Mouse (Mus musculus): ENCODE data around the gene Opn1sw.
A peak's percentile ranks its signal among the peaks of the same experiment; 100 is the strongest.

Gene Opn1sw

GRCm38 (mm10) chr6:29388052-29388518 lies at the start of gene Opn1sw:
Gene Opn1sw (minus strand): TSS chr6:29388468.
- peak; percentile 76 for DNase-seq (ENCODE audit: low read depth, low spot score)

GRCm38 (mm10) chr6:29436461-29436934 lies 48.2 kb upstream of the Opn1sw start:
- DNase-seq (ENCODE audit: low read depth, low spot score): no peak

DNA sequence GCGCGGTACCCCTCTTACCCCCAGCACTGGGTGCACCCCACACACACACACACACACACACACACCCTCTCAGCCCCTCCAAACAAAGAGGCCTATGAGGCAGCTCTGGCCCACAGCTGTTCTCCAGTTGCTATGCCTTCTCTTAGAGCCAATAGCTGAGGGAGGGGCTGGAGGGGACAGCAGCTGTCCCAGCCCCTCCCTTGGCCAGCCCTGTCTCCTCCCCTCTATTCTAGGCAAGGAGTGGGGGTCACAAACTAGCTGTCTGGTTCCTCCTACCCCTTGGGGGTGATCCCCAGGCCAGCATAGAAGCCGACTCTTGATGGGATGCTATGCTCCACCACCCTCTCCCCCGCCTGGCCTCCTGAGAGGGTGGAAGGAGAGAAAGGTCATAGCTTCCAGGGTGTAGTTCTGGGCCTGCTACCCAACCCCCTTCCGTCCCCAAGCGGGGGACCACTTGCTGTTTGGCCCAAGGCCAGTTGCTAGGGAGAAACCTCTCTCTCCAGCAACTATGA lies 47.7 kb upstream of the Opn1sw start:
- no peak for DNase-seq (ENCODE audit: low read depth, low spot score)

GRCm38 (mm10) chr6:29434911-29435691 lies 46.8 kb upstream of the Opn1sw start:
- peak; percentile 39 for DNase-seq (ENCODE audit: low read depth, low spot score)

- peak; percentile 42 for DNase-seq (ENCODE audit: low read depth, low spot score)
Observed at GRCm38 (mm10) chr6:29433804-29434795, 45.8 kb upstream of the Opn1sw start.

DNA sequence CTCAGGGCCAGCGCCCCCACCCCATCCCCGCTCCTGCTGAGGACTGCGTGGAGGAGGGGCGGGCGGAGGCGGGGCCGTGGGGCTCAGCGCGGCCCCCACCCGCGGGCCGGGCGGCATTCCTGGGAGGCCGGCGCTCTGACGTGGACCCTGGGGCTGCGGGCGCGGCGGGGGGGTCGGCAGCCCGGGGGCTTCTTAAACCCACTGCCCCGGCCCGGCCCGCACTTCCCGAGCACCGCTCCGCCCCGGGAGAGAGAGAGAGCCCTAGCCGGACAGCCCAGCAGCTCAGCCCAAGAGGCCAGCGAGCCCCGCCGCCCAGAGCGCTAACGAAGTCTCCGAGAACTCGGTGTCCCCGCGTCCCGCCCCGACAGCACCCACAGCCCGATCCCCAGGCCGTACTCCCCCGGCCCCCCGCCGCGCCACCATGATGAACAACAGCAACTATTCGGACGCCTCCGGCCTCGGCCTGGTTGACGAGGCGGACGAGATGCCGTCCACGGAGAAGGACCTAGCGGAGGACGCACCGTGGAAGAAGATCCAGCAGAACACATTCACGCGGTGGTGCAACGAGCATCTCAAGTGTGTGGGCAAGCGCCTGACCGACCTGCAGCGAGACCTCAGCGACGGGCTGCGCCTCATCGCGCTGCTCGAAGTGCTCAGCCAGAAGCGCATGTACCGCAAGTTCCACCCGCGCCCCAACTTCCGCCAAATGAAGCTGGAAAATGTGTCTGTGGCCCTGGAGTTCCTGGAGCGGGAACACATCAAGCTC lies 45.0 kb upstream of the Opn1sw start, which contains the start of gene Flnc:
Gene Flnc (plus strand): TSS at position 219 of the 766 bp plus-strand sequence.
- DNase-seq (ENCODE audit: low read depth, low spot score): peak; percentile 54

GRCm38 (mm10) chr6:29432676-29433037 lies 44.4 kb upstream of the Opn1sw start:
- no peak for DNase-seq (ENCODE audit: low read depth, low spot score)

GRCm38 (mm10) chr6:29432156-29432555 lies 43.9 kb upstream of the Opn1sw start:
- no peak for DNase-seq (ENCODE audit: low read depth, low spot score)

DNA sequence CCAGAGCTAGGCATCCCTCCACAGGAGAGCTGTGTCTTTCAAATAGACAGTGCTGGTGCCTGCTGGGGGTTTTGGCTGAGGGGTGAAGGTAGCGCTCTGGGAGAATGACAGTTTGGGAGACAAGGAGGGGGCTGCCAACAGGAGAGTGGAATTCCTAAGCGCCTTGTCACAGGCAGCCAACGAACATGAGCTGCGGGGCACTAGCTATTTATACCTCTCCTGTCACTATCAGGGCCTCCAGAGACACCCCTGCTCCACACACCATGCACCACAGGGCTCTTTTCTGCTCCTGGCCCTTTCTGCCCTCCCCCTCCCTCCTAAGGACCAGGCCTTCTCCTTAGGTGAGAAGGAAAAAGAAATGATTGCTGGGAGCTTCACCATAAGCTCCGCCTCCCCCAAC lies 43.2 kb upstream of the Opn1sw start:
- no peak for DNase-seq (ENCODE audit: low read depth, low spot score)

DNA sequence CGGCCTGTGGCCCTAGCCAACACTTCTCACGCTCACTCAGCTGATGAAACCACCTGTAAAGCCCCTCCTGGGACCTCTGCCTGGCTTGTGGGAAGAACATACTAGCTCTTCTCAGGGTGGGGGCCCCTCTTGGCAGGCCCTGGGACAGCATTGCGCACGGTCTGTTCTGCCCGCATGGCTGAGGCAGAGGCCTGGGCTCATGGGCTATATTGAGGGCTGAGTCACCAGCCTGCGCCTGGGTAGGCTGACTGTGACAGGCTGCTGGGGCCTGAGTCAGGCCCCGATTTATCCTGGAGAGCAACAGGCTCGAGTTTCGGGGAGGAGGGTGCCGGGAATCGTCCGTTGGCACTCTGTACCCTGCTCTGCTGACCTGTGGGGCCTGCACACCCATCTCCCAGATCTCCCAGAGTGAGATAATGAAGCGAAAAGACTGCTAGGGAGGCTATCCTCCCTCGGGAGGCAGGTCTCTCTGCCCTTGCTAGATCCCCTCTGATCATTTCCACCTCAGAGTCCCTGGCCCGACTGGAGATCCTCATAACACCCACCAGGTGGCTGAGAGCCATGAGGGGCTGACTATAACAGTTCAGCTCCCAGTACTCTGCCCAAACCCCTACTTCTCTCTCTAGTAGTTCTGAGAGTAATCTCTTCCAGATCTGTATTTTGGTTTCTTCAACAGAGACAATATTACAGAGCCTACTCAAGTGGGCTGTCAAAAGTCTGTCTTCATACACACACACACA lies 42.6 kb upstream of the Opn1sw start:
- no peak for DNase-seq (ENCODE audit: low read depth, low spot score)

DNA sequence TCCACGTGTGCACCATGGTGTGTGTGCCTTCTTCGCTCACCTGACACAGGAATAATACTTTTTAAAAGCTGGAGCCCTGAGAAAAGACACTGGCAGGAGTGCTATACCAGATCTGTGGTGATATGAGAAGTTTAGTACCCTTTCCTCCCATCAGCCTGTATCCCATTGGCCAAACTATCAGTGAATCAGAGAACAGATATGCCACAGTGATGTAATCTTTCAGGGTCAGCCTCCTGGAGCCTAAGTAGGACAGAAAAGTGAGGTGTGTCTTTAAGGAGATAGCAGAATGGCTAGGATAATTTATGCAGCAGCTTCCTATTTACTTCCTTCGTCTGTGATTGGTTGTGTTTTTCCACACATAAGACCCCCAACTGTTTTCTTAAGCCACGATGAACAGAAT lies 39.9 kb upstream of the Opn1sw start:
- DNase-seq (ENCODE audit: low read depth, low spot score): no peak

DNA sequence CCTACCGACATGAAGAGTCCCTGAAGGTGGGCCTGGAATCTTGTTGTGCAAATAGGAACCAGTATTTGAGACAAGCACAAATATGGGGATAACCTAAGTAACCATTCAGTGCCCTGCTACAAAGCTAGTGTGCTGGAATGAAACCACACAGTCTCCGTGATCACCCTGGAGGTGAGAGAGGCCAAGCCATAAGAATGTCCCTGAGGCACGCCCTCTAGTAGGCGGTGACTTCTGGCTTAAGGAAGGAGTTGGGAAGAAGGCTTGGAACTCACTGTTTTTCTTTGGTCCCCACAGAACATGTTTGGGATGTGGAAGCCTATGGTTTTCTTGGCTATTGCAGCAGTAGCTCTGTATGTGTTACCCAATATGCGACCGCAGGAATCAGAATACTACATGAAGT lies 38.1 kb upstream of the Opn1sw start:
- DNase-seq (ENCODE audit: low read depth, low spot score): peak; percentile 63

GRCm38 (mm10) chr6:29425118-29425517 lies 36.9 kb upstream of the Opn1sw start:
- no peak for DNase-seq (ENCODE audit: low read depth, low spot score)

- no peak for DNase-seq (ENCODE audit: low read depth, low spot score)
Observed at GRCm38 (mm10) chr6:29420596-29420995, 32.3 kb upstream of the Opn1sw start.

- no peak for DNase-seq (ENCODE audit: low read depth, low spot score)
Observed at GRCm38 (mm10) chr6:29415446-29415845, 27.2 kb upstream of the Opn1sw start.

DNA sequence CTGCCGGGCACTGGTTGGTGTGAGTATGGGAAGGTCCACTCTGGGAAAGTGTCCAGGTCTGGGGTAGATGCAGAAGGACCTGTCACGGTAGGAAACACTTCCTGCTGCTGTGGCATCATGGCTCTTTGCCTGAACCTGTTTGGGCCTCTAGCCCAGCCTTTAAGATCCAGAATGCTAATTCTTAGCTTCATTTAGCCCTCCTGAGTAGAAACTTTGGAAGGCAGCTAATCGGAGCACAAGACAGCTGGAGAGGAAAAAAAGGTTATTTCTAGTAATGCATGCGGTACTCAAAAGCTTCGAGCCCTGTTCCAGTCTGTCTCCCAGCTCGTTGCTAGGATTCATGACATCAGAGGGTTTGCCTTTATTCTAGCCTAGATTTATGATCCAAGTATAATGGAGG lies 18.1 kb upstream of the Opn1sw start:
- no peak for DNase-seq (ENCODE audit: low read depth, low spot score)

DNA sequence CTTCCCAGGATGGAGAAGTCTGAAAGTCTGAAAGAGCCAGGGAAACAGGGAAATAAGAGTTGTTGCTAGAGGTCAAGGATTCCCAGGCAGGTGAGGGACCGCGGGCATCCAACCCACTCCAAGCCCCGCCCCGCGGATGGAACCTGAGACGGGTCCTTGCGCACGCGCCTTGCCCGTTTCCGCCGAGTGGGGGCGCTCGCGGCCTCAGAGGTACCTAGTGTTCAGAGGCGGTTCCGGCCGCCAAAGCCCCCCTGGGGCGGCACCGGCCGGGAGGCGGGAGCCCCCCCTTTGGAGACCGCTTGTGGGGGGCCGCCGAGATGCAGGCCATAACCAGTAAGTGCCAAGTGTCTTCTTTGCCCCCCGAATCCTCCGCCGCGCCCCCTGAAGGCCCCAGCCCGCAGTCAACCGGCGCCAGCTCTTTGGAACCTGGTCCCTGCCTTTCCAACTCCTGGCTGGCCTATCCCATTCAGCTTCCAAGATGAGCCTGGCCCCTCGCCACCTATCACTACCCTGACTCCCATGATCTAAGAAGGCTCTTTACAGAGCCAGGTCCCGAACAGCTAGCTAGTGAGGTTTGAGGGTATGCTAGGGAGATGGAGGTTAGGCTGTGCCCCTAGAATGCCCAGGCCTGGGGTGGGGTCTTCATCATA lies 14.6 kb upstream of the Opn1sw start:
- DNase-seq (ENCODE audit: low read depth, low spot score): peak; percentile 91

GRCm38 (mm10) chr6:29399851-29400250 lies 11.6 kb upstream of the Opn1sw start:
- peak; percentile 72 for DNase-seq (ENCODE audit: low read depth, low spot score)

DNA sequence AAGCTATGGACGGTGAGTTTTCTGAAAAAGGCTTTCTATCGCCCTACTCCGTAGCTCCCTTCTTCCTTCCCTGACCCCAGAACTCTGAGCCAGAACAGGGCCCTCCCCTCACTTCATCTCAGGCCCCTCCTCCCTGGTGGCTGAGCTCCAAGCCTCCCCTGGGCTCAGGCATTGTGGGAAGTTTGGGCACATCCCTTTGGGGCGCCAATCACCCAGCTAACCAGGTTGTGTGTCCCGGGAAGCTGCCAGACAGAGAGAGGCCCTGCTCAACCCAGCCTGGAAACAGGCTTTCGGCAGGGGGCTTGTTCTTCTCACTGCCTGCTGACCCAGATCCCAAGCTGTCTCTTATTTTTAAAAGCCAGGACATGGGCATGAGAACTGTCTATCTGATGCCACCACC lies 9.3 kb upstream of the Opn1sw start:
- peak; percentile 21 for DNase-seq (ENCODE audit: low read depth, low spot score)
